Mouse (Mus musculus) midbrain, embryonic 10.5 days (tissue): ENCODE data around the gene B4galt1. TPM values are rescaled to one million over a fixed set of nuclear protein-coding genes. Genes with fewer than 3 reads are reported as not detected.

Source experiments
- DNase-seq: peaks from one replicate; pipeline ENCODE4 v3.0.0-alpha.2; 2017; ENCODE audit warnings: low spot score
- H3K27ac ChIP-seq: fragments of 300-500 bp; sonication (generic); replicated peaks from 2 replicates; pipeline ENCODE4 v1.5.1; 2016; ENCODE audit warnings: mild to moderate bottlenecking
- H3K27me3 ChIP-seq: fragments of 300-500 bp; sonication (generic); 2 replicates; pipeline ENCODE4 v1.6.1; 2016; ENCODE audit warnings: low read depth, mild to moderate bottlenecking; ENCODE audit not compliant: poor library complexity, severe bottlenecking
- H3K36me3 ChIP-seq: fragments of 300-500 bp; sonication (generic); 2 replicates; pipeline ENCODE4 v1.6.1; 2016; ENCODE audit warnings: mild to moderate bottlenecking, moderate library complexity
- H3K4me1 ChIP-seq: fragments of 300-500 bp; sonication (generic); 2 replicates; pipeline ENCODE4 v1.6.1; 2016
- H3K4me3 ChIP-seq: fragments of 300-500 bp; sonication (generic); 2 replicates; pipeline ENCODE4 v1.5.1; 2016; ENCODE audit warnings: mild to moderate bottlenecking, moderate library complexity
- H3K9me3 ChIP-seq: fragments of 300-500 bp; sonication (generic); replicated peaks from 2 replicates; pipeline ENCODE4 v1.6.1; 2016; ENCODE audit warnings: mild to moderate bottlenecking
- WGBS: fragments of 180-500 bp; shearing (Covaris S2); methylation state at CpG from one replicate; pipeline ENCODE4 v1.1.7; 2016; 5-methylcytosine and 5-hydroxymethylcytosine counted together
- polyA plus RNA-seq: library from polyadenylated mRNA; unstranded; fragments of >200 nt; fragmentation: Nextera tagmentation; extraction: Ambion mirVana; gene quantifications from 2 replicates; pipeline ENCODE4 v1.2.1, GENCODE M21; 2016

B4galt1 gene
- polyA plus RNA-seq, 1 experiment from 2014 or later, result 18.4 TPM

GRCm38 (mm10) chr4:40820903-40821302 lies 32.9 kb downstream of the B4galt1 start:
- no peak for DNase-seq
- no peaks in the 10 kb centered on the region for H3K9me3 ChIP-seq
- no peak overlapping the region for H3K27ac ChIP-seq
- peaks cover 16% of the 10 kb centered on the region for H3K4me1 ChIP-seq
- H3K36me3 ChIP-seq, result peaks cover 40% of the 10 kb centered on the region
- 98% methylated on average over 1 of the region's 1 CpGs for WGBS
- no peak overlapping the region for H3K4me3 ChIP-seq
- no peaks in the 10 kb centered on the region for H3K27me3 ChIP-seq

GRCm38 (mm10) chr4:40820024-40820423 lies 33.8 kb downstream of the B4galt1 start:
- WGBS, result 96% methylated on average over 4 of the region's 4 CpGs
- Histone ChIP-seq H3K9me3 (no peaks in the 10 kb centered on the region), H3K27me3 (no peaks in the 10 kb centered on the region), H3K4me1 (peaks cover 25% of the 10 kb centered on the region), H3K36me3 (peaks cover 35% of the 10 kb centered on the region), H3K4me3 (no peak overlapping the region), H3K27ac (no peak overlapping the region)
- no peak for DNase-seq

GRCm38 (mm10) chr4:40819151-40819550 lies 34.7 kb downstream of the B4galt1 start:
- peaks cover 28% of the 10 kb centered on the region for H3K4me1 ChIP-seq
- H3K36me3 ChIP-seq, result peaks cover 38% of the 10 kb centered on the region
- no peak overlapping the region for H3K4me3 ChIP-seq
- 97% methylated on average over 6 of the region's 6 CpGs for WGBS
- no peak for DNase-seq
- H3K27me3 ChIP-seq, result no peaks in the 10 kb centered on the region
- H3K27ac ChIP-seq, result no peak overlapping the region
- H3K9me3 ChIP-seq, result no peaks in the 10 kb centered on the region

- no peak overlapping the region for H3K4me3 ChIP-seq
- no peak overlapping the region for H3K27ac ChIP-seq
- no peaks in the 10 kb centered on the region for H3K27me3 ChIP-seq
- H3K36me3 ChIP-seq, result peaks cover 44% of the 10 kb centered on the region
- WGBS, result 88% methylated on average over 6 of the region's 6 CpGs
- H3K9me3 ChIP-seq, result no peaks in the 10 kb centered on the region
- H3K4me1 ChIP-seq, result peaks cover 28% of the 10 kb centered on the region
- DNase-seq, result no peak
These were observed 35.4 kb downstream of the B4galt1 start for GRCm38 (mm10) chr4:40818421-40818820.

DNA sequence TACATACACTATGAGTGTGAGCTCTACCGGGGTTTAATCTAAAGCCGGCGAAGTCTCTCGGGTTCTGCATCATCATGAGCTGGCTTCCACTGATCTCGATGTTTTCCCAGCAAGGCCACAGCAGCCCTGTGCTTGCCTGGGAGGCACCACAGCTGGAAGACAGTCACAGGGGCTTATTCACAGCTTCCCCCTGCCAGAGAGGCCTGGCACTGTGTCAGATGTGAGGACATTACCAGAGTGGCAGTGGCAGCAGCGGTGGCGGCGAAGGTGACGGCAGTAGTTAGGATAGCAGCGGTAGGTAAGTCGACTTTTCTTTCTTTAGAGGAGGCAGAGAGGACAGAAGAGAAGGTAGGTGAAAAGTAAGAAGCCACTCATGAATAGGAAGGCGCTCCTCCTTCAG lies 35.9 kb downstream of the B4galt1 start:
- Histone ChIP-seq H3K9me3 (no peaks in the 10 kb centered on the region), H3K36me3 (peaks cover 41% of the 10 kb centered on the region), H3K27me3 (no peaks in the 10 kb centered on the region), H3K4me3 (no peak overlapping the region), H3K4me1 (peaks cover 28% of the 10 kb centered on the region), H3K27ac (no peak overlapping the region)
- WGBS, result 89% methylated on average over 12 of the region's 12 CpGs
- DNase-seq, result no peak

GRCm38 (mm10) chr4:40815775-40816372 lies 37.9 kb downstream of the B4galt1 start:
- DNase-seq, result peak; percentile 47

GRCm38 (mm10) chr4:40815120-40815519 lies 38.7 kb downstream of the B4galt1 start:
- Histone ChIP-seq H3K27me3 (no peaks in the 10 kb centered on the region), H3K36me3 (peaks cover 52% of the 10 kb centered on the region), H3K27ac (peak overlapping the region; percentile 59; the same call in 1 of the 2 replicates), H3K9me3 (no peaks in the 10 kb centered on the region), H3K4me3 (no peak overlapping the region), H3K4me1 (peaks cover 28% of the 10 kb centered on the region)
- WGBS, result 92% methylated on average over 3 of the region's 3 CpGs
- no peak for DNase-seq

More at GRCm38 (mm10) chr4:40815775-40816372, 37.9 kb downstream of the B4galt1 start:
- 10% methylated on average over 12 of the region's 12 CpGs for WGBS
- Histone ChIP-seq H3K27ac (peak overlapping the region; percentile 59), H3K27me3 (no peaks in the 10 kb centered on the region), H3K36me3 (peaks cover 50% of the 10 kb centered on the region), H3K9me3 (no peaks in the 10 kb centered on the region), H3K4me1 (peaks cover 28% of the 10 kb centered on the region), H3K4me3 (no peak overlapping the region)

GRCm38 (mm10) chr4:40814359-40814758 lies 39.4 kb downstream of the B4galt1 start:
- H3K36me3 ChIP-seq, result peaks cover 51% of the 10 kb centered on the region
- no peaks in the 10 kb centered on the region for H3K9me3 ChIP-seq
- peaks cover 28% of the 10 kb centered on the region for H3K4me1 ChIP-seq
- no peaks in the 10 kb centered on the region for H3K27me3 ChIP-seq
- no peak overlapping the region for H3K27ac ChIP-seq
- no peak overlapping the region for H3K4me3 ChIP-seq
- 93% methylated on average over 6 of the region's 6 CpGs for WGBS
- DNase-seq, result no peak

DNA sequence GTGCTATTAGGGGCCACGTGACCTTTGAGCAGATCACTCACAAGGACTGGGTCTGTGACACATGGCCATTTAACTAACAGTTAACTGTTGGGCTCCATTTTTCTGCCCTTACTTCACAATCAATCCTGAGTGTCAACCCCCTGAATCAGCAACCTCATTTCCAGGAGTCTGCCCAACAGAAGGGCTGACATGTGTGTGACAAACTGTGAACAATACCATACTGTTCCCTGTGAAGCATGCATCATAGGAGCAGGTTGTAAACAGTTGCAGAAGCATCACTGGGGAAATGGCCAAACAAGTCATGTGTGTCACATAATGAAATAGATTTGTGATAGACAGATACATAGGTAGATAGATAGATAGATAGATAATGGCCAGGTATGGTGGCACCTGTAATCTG lies 40.9 kb downstream of the B4galt1 start:
- H3K4me1 ChIP-seq, result peaks cover 28% of the 10 kb centered on the region
- no peaks in the 10 kb centered on the region for H3K9me3 ChIP-seq
- 96% methylated on average over 1 of the region's 1 CpGs for WGBS
- no peak for DNase-seq
- H3K4me3 ChIP-seq, result no peak overlapping the region
- H3K27ac ChIP-seq, result no peak overlapping the region
- H3K27me3 ChIP-seq, result no peaks in the 10 kb centered on the region
- H3K36me3 ChIP-seq, result peaks cover 59% of the 10 kb centered on the region

DNA sequence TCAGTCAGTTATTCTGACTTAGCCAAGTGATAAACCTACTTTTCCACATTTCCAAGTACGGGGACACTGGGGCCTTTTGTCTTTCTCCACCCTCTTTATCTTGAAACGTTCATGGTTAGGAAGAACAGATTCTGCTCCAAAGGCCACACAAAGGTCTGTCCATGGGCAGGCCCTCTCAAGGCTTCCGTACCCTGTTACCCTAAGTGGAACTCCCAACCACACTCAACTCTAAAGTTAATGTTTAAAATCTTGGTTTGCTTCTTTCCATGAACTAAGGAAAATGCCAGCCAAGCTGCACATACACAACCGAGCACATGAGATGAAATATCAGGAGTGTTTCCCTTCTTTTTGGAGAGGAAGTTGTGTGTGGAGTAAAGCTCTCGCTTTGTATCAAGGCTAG lies 43.3 kb downstream of the B4galt1 start:
- Histone ChIP-seq H3K36me3 (peaks cover 79% of the 10 kb centered on the region), H3K27ac (no peak overlapping the region), H3K9me3 (no peaks in the 10 kb centered on the region), H3K4me1 (peaks cover 8% of the 10 kb centered on the region), H3K4me3 (no peak overlapping the region), H3K27me3 (no peaks in the 10 kb centered on the region)
- WGBS, result 93% methylated on average over 5 of the region's 5 CpGs
- no peak for DNase-seq

DNA sequence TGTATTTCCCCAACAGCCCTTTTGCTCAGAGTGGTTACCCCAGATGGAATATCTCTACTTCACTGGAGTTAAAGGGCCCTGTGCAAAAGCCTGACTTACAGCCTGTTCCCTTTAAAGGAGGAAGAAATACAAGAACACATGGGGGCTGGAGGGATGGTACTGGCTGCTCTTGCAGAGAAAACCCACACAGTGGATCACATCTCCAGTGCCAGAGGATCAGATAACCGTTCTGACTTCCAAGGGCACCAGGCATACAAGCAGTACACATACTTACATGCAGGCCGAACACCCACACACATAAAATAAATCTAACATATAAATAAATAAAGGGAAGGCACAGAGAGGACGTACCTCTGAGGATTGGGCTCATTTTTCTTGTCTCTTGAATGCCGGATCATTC lies 46.4 kb downstream of the B4galt1 start:
- DNase-seq, result no peak
- H3K4me3 ChIP-seq, result no peak overlapping the region
- H3K4me1 ChIP-seq, result no peaks in the 10 kb centered on the region
- no peaks in the 10 kb centered on the region for H3K27me3 ChIP-seq
- H3K9me3 ChIP-seq, result no peaks in the 10 kb centered on the region
- H3K36me3 ChIP-seq, result peaks cover 73% of the 10 kb centered on the region
- no peak overlapping the region for H3K27ac ChIP-seq
- WGBS, result 97% methylated on average over 4 of the region's 4 CpGs

DNA sequence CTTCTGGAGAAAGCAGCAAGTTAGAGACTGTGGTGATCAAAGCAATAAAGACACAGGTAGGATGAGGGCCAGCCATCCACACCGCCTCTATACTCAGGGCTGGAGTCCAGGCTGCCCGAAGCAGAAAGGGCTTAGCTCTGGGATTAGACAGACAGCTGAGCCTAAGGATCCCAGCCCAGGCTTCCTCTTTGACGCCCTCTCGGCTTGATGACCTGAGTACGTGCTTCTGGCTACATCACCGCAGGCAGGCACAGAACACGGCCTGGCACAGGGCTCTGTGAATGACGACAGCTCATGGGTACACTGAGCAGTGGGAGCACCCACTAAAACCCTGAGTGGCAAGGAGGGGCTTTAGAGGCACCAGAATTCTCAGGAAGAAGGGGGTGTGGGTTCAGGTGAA lies 48.4 kb downstream of the B4galt1 start:
- H3K27ac ChIP-seq, result no peak overlapping the region
- no peak for DNase-seq
- no peaks in the 10 kb centered on the region for H3K9me3 ChIP-seq
- 87% methylated on average over 8 of the region's 8 CpGs for WGBS
- H3K36me3 ChIP-seq, result peaks cover 58% of the 10 kb centered on the region
- no peaks in the 10 kb centered on the region for H3K4me1 ChIP-seq
- no peak overlapping the region for H3K4me3 ChIP-seq
- no peaks in the 10 kb centered on the region for H3K27me3 ChIP-seq

GRCm38 (mm10) chr4:40802787-40803186 lies 51.0 kb downstream of the B4galt1 start:
- Histone ChIP-seq H3K36me3 (peaks cover 37% of the 10 kb centered on the region), H3K27me3 (no peaks in the 10 kb centered on the region), H3K4me3 (no peak overlapping the region), H3K9me3 (no peaks in the 10 kb centered on the region), H3K4me1 (no peaks in the 10 kb centered on the region), H3K27ac (no peak overlapping the region)
- 92% methylated on average over 3 of the region's 3 CpGs for WGBS
- DNase-seq, result no peak

DNA sequence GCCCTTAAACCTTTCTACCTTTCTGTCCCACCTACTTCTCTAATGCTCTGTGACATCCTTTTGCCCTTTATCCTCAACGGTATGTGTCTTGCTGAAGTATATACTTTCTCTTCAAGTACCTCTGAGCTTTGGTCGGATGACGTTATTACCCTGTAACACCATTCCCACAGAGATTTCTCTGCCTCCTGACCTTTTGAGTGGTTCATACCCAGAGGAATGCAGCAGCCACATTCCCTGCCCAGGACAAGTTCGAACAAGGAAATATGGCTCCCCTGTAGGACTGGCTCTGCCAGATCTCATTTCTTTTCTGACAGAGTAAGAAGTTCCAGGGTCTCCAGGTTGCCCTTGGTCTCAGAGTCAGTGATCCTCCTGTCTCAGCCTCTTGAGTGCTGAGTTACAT lies 51.9 kb downstream of the B4galt1 start:
- Histone ChIP-seq H3K27me3 (no peaks in the 10 kb centered on the region), H3K4me1 (no peaks in the 10 kb centered on the region), H3K4me3 (no peak overlapping the region), H3K27ac (no peak overlapping the region), H3K9me3 (no peaks in the 10 kb centered on the region), H3K36me3 (peaks cover 32% of the 10 kb centered on the region)
- no peak for DNase-seq
- WGBS, result 84% methylated on average over 4 of the region's 4 CpGs
